Mouse (Mus musculus): ENCODE measurements around the gene Ctsll3. TPM values are rescaled to one million over a fixed set of nuclear protein-coding genes. Genes with fewer than 3 reads are reported as not detected.
A peak's percentile ranks its signal among the peaks of the same experiment; 100 is the strongest.

Gene Ctsll3
- total RNA-seq (2014; rRNA removed) (not detected in 2 replicates), polyA plus RNA-seq (2015; fragmentation: Nextera tagmentation; extraction: Ambion mirVana) (not detected in 2 replicates)

- Histone ChIP-seq H3K36me3 (ENCODE audit: insufficient read depth, low read length) (no peaks in the 10 kb centered on the region), H3K27ac (ENCODE audit: low read depth, low read length) (no peak within 1 kb of the TSS), H3K4me1 (ENCODE audit: insufficient read depth, low read length) (no peaks in the 10 kb centered on the region), H3K9me3 (ENCODE audit: low read length) (no peaks in the 10 kb centered on the region), H3K9ac (replicated peaks; ENCODE audit: low read length, poor library complexity, severe bottlenecking) (no peak within 1 kb of the TSS), H3K4me2 (ENCODE audit: low read depth, low read length, poor library complexity, severe bottlenecking) (no peak within 1 kb of the TSS), H3K27me3 (ENCODE audit: insufficient read depth, low read length) (no peaks in the 10 kb centered on the region), H3K4me3 (ENCODE audit: low read depth, low read length) (no peak within 1 kb of the TSS)
- ATAC-seq (ENCODE audit: low FRiP score) (no peak), DNase-seq (ENCODE audit: low spot score) (no peak)
- 68% methylated on average over 1 of the region's 1 CpGs for WGBS
- TF ChIP-seq CTCF (IDR thresholded peaks at IDR 0.05) = no peak
Measured at GRCm38 (mm10) chr13:60802749-60803148, at the start of gene Ctsll3. Gene Ctsll3 (minus strand): TSS chr13:60802849.

- no peak for ATAC-seq (ENCODE audit: low FRiP score)
- WGBS = 82% methylated on average over 4 of the region's 4 CpGs
Measured at GRCm38 (mm10) chr13:60848241-60849120, 45.8 kb upstream of the Ctsll3 start.

GRCm38 (mm10) chr13:60843153-60843552, 40.5 kb upstream of the Ctsll3 start:
- Histone ChIP-seq H3K4me1 (ENCODE audit: insufficient read depth, low read length) (no peaks in the 10 kb centered on the region), H3K27me3 (ENCODE audit: insufficient read depth, low read length) (no peaks in the 10 kb centered on the region), H3K9me3 (ENCODE audit: low read length) (no peaks in the 10 kb centered on the region), H3K36me3 (ENCODE audit: insufficient read depth, low read length) (no peaks in the 10 kb centered on the region), H3K4me2 (ENCODE audit: low read depth, low read length, poor library complexity, severe bottlenecking) (no peak overlapping the region), H3K27ac (ENCODE audit: low read depth, low read length) (no peak overlapping the region), H3K9ac (replicated peaks; ENCODE audit: low read length, poor library complexity, severe bottlenecking) (no peak overlapping the region), H3K4me3 (ENCODE audit: low read depth, low read length) (no peak overlapping the region)
- DNase-seq (ENCODE audit: low spot score) (no peak), ATAC-seq (ENCODE audit: low FRiP score) (no peak)
- no peak for TF ChIP-seq CTCF (IDR thresholded peaks at IDR 0.05)
- 79% methylated on average over 8 of the region's 8 CpGs for WGBS

More at GRCm38 (mm10) chr13:60848241-60849120, 45.8 kb upstream of the Ctsll3 start:
- H3K27me3 ChIP-seq (ENCODE audit: insufficient read depth, low read length) = no peaks in the 10 kb centered on the region
- no peak for TF ChIP-seq CTCF (IDR thresholded peaks at IDR 0.05)
- H3K4me3 ChIP-seq (ENCODE audit: low read depth, low read length) = no peak overlapping the region
- H3K27ac ChIP-seq (ENCODE audit: low read depth, low read length) = no peak overlapping the region
- no peaks in the 10 kb centered on the region for H3K4me1 ChIP-seq (ENCODE audit: insufficient read depth, low read length)
- H3K36me3 ChIP-seq (ENCODE audit: insufficient read depth, low read length) = no peaks in the 10 kb centered on the region
- H3K9ac ChIP-seq (replicated peaks; ENCODE audit: low read length, poor library complexity, severe bottlenecking) = no peak overlapping the region
- H3K4me2 ChIP-seq (ENCODE audit: low read depth, low read length, poor library complexity, severe bottlenecking) = no peak overlapping the region
- H3K9me3 ChIP-seq (ENCODE audit: low read length) = no peaks in the 10 kb centered on the region
- no peak for DNase-seq (ENCODE audit: low spot score)

- Histone ChIP-seq H3K4me2 (ENCODE audit: low read depth, low read length, poor library complexity, severe bottlenecking) (no peak overlapping the region), H3K27ac (ENCODE audit: low read depth, low read length) (no peak overlapping the region), H3K4me3 (ENCODE audit: low read depth, low read length) (no peak overlapping the region), H3K4me1 (ENCODE audit: insufficient read depth, low read length) (no peaks in the 10 kb centered on the region), H3K9ac (replicated peaks; ENCODE audit: low read length, poor library complexity, severe bottlenecking) (no peak overlapping the region), H3K27me3 (ENCODE audit: insufficient read depth, low read length) (no peaks in the 10 kb centered on the region), H3K9me3 (ENCODE audit: low read length) (no peaks in the 10 kb centered on the region), H3K36me3 (ENCODE audit: insufficient read depth, low read length) (no peaks in the 10 kb centered on the region)
- WGBS = 86% methylated on average over 6 of the region's 6 CpGs
- no peak for ATAC-seq (ENCODE audit: low FRiP score)
- no peak for TF ChIP-seq CTCF (IDR thresholded peaks at IDR 0.05)
- peak; percentile 4 for DNase-seq (ENCODE audit: low spot score)
Measured at GRCm38 (mm10) chr13:60842703-60843102, 40.1 kb upstream of the Ctsll3 start.

- 78% methylated on average over 2 of the region's 2 CpGs for WGBS
- DNase-seq (ENCODE audit: low spot score) (no peak), ATAC-seq (ENCODE audit: low FRiP score) (no peak)
- H3K4me2 ChIP-seq (ENCODE audit: low read depth, low read length, poor library complexity, severe bottlenecking) = no peak overlapping the region
- no peak overlapping the region for H3K27ac ChIP-seq (ENCODE audit: low read depth, low read length)
- no peak for TF ChIP-seq CTCF (IDR thresholded peaks at IDR 0.05)
- no peaks in the 10 kb centered on the region for H3K4me1 ChIP-seq (ENCODE audit: insufficient read depth, low read length)
- H3K4me3 ChIP-seq (ENCODE audit: low read depth, low read length) = no peak overlapping the region
- H3K36me3 ChIP-seq (ENCODE audit: insufficient read depth, low read length) = no peaks in the 10 kb centered on the region
- H3K27me3 ChIP-seq (ENCODE audit: insufficient read depth, low read length) = no peaks in the 10 kb centered on the region
- H3K9ac ChIP-seq (replicated peaks; ENCODE audit: low read length, poor library complexity, severe bottlenecking) = no peak overlapping the region
- no peaks in the 10 kb centered on the region for H3K9me3 ChIP-seq (ENCODE audit: low read length)
Measured at GRCm38 (mm10) chr13:60839353-60839902, 36.8 kb upstream of the Ctsll3 start.

GRCm38 (mm10) chr13:60826052-60826451, 23.4 kb upstream of the Ctsll3 start:
- Histone ChIP-seq H3K27ac (ENCODE audit: low read depth, low read length) (no peak overlapping the region), H3K9me3 (ENCODE audit: low read length) (no peaks in the 10 kb centered on the region), H3K4me1 (ENCODE audit: insufficient read depth, low read length) (no peaks in the 10 kb centered on the region), H3K4me3 (ENCODE audit: low read depth, low read length) (no peak overlapping the region), H3K4me2 (ENCODE audit: low read depth, low read length, poor library complexity, severe bottlenecking) (no peak overlapping the region), H3K27me3 (ENCODE audit: insufficient read depth, low read length) (no peaks in the 10 kb centered on the region), H3K36me3 (ENCODE audit: insufficient read depth, low read length) (no peaks in the 10 kb centered on the region), H3K9ac (replicated peaks; ENCODE audit: low read length, poor library complexity, severe bottlenecking) (no peak overlapping the region)
- peak; percentile 44; the same call in 1 of the 2 replicates for TF ChIP-seq CTCF (IDR thresholded peaks at IDR 0.05)
- ATAC-seq (ENCODE audit: low FRiP score) (no peak), DNase-seq (ENCODE audit: low spot score) (peak; percentile 2)
- 70% methylated on average over 3 of the region's 3 CpGs for WGBS

Measured in midbrain, postnatal 0 days (tissue).